Mouse (Mus musculus): Measurements from ENCODE around the gene Itga7. TPM values are rescaled to one million over a fixed set of nuclear protein-coding genes. Genes with fewer than 3 reads are reported as not detected.

Gene Itga7
- total and polyA plus RNA-seq, 3 experiments: 0.04 to 0.14 TPM; not detected in 1

GRCm38 (mm10) chr10:128921883-128922821 lies 11.5 kb upstream of the Itga7 start:
- DNase-seq (ENCODE audit: low read depth, low spot score): no peak
- no peaks in the 10 kb centered on the region for H3K27me3 ChIP-seq (ENCODE audit: control insufficient read depth in 1 of 2, insufficient read depth in 2 of 2, low read length in 2 of 2)
- H3K9ac ChIP-seq (ENCODE audit: control insufficient read depth, low read depth, low read length, poor library complexity, severe bottlenecking): peak overlapping the region; percentile 71
- H3K4me3 ChIP-seq (ENCODE audit: control insufficient read depth in 1 of 2, insufficient read depth in 1 of 2, low read depth in 2 of 2, low read length in 2 of 2): peak overlapping the region; percentile 65 to 79
- TF ChIP-seq JUND (IDR thresholded peaks at IDR 0.05; ENCODE audit: low read depth, low read length) (no peak), USF2 (IDR thresholded peaks at IDR 0.05; ENCODE audit: borderline replicate concordance in 1 of 2, insufficient read depth in 1 of 2, low read depth in 1 of 2, low read length in 2 of 2) (no peak), BHLHE40 (IDR thresholded peaks at IDR 0.05; ENCODE audit: borderline replicate concordance, low read depth, low read length) (no peak), KAT2A (conservative IDR thresholded peaks at IDR 0.05; ENCODE audit: low read depth, low read length) (no peak), ZC3H11A (IDR thresholded peaks at IDR 0.05; ENCODE audit: low read depth, low read length) (no peak), CTCF (IDR thresholded peaks at IDR 0.05 in 2 of 3, conservative IDR thresholded peaks at IDR 0.05 in 1 of 3; ENCODE audit: control insufficient read depth in 1 of 3, insufficient read depth in 1 of 3, low read depth in 2 of 3, low read length in 3 of 3, poor library complexity in 1 of 3, severe bottlenecking in 1 of 3) (no peak)
- peaks cover 3% of the 10 kb centered on the region; the same call in 1 of the 2 replicates for H3K79me2 ChIP-seq (ENCODE audit: control insufficient read depth, insufficient read depth, low read length, poor library complexity)
- H3K9me3 ChIP-seq (replicated peaks; ENCODE audit: insufficient read depth, low read length): no peaks in the 10 kb centered on the region
- H3K36me3 ChIP-seq (ENCODE audit: control insufficient read depth in 1 of 2, insufficient read depth in 2 of 2, low read length in 2 of 2): peaks cover 0 to 2% of the 10 kb centered on the region in 2 experiments; a peak in 1 of 4 replicates
- no peak overlapping the region for H3K27ac ChIP-seq (ENCODE audit: control insufficient read depth, low read depth, low read length)
- H3K4me1 ChIP-seq (ENCODE audit: control insufficient read depth in 1 of 2, insufficient read depth in 2 of 2, low read length in 2 of 2): peaks cover 0 to 20% of the 10 kb centered on the region in 2 experiments; a peak in 3 of 4 replicates

- no peak for TF ChIP-seq POLR2AphosphoS2 (IDR thresholded peaks at IDR 0.05; ENCODE audit: low read length)
- no peak for TF ChIP-seq POLR2A (IDR thresholded peaks at IDR 0.05; ENCODE audit: control insufficient read depth in 1 of 2, insufficient read depth in 1 of 2, low read depth in 1 of 2, low read length in 2 of 2, poor library complexity in 1 of 2)
- no peak for TF ChIP-seq MAZ (IDR thresholded peaks at IDR 0.05; ENCODE audit: low read depth, low read length)
- no peak for TF ChIP-seq ZKSCAN1 (IDR thresholded peaks at IDR 0.05; ENCODE audit: low read depth, low read length)
- no peak for TF ChIP-seq NELFE (IDR thresholded peaks at IDR 0.05; ENCODE audit: low read depth, low read length)
- TF ChIP-seq ZC3H11A (IDR thresholded peaks at IDR 0.05; ENCODE audit: low read depth, low read length): no peak
- TF ChIP-seq MEF2A (IDR thresholded peaks at IDR 0.05; ENCODE audit: extremely low read depth, insufficient replicate concordance, low read depth, low read length, poor library complexity, severe bottlenecking): no peak
- no peak for TF ChIP-seq BHLHE40 (IDR thresholded peaks at IDR 0.05; ENCODE audit: borderline replicate concordance, low read depth, low read length)
- no peak for TF ChIP-seq NRF1 (IDR thresholded peaks at IDR 0.05; ENCODE audit: insufficient read depth, low read depth, low read length, poor library complexity, severe bottlenecking)
- peak within 1 kb of the TSS; percentile 46 for H3K27ac ChIP-seq (ENCODE audit: control insufficient read depth, low read depth, low read length)
- peak within 1 kb of the TSS; percentile 82 for H3K9ac ChIP-seq (ENCODE audit: control insufficient read depth, low read depth, low read length, poor library complexity, severe bottlenecking)
- no peak for DNase-seq (ENCODE audit: low read depth, low spot score)
- H3K27me3 ChIP-seq (ENCODE audit: control insufficient read depth in 1 of 2, insufficient read depth in 2 of 2, low read length in 2 of 2): no peaks in the 10 kb centered on the region
- no peaks in the 10 kb centered on the region for H3K9me3 ChIP-seq (replicated peaks; ENCODE audit: insufficient read depth, low read length)
- peak within 1 kb of the TSS; percentile 65 to 79 for H3K4me3 ChIP-seq (ENCODE audit: control insufficient read depth in 1 of 2, insufficient read depth in 1 of 2, low read depth in 2 of 2, low read length in 2 of 2)
- peaks cover 0 to 2% of the 10 kb centered on the region in 2 experiments; a peak in 1 of 4 replicates for H3K36me3 ChIP-seq (ENCODE audit: control insufficient read depth in 1 of 2, insufficient read depth in 2 of 2, low read length in 2 of 2)
- peaks cover 3% of the 10 kb centered on the region; the same call in 1 of the 2 replicates for H3K79me2 ChIP-seq (ENCODE audit: control insufficient read depth, insufficient read depth, low read length, poor library complexity)
- H3K4me1 ChIP-seq (ENCODE audit: control insufficient read depth in 1 of 2, insufficient read depth in 2 of 2, low read length in 2 of 2): peaks cover 0 to 20% of the 10 kb centered on the region in 2 experiments; a peak in 3 of 4 replicates
These were observed 10.9 kb upstream of the Itga7 start, which contains the start of gene Rdh5 for GRCm38 (mm10) chr10:128922822-128923012. Gene Rdh5, minus strand, starts transcription at chr10:128922888.
